Mouse (Mus musculus) limb, embryonic 10.5 days (tissue): ENCODE data around the gene Henmt1. TPM values are rescaled to one million over a fixed set of nuclear protein-coding genes. Genes with fewer than 3 reads are reported as not detected.

ENCODE experiments used
- DNase-seq: peaks from one replicate; pipeline ENCODE4 v3.0.0-alpha.2; 2017; ENCODE audit warnings: low spot score
- H3K27ac ChIP-seq: fragments of 300-500 bp; sonication (generic); 2 replicates; pipeline ENCODE4 v1.5.1; 2016; ENCODE audit warnings: mild to moderate bottlenecking
- H3K27me3 ChIP-seq: fragments of 300-500 bp; sonication (generic); 2 replicates; pipeline ENCODE4 v1.6.1; 2016; ENCODE audit warnings: low read depth, mild to moderate bottlenecking; ENCODE audit not compliant: poor library complexity, severe bottlenecking
- H3K36me3 ChIP-seq: fragments of 300-500 bp; sonication (generic); 2 replicates; pipeline ENCODE4 v1.6.1; 2016; ENCODE audit warnings: mild to moderate bottlenecking, moderate library complexity
- H3K4me1 ChIP-seq: fragments of 300-500 bp; sonication (generic); 2 replicates; pipeline ENCODE4 v1.6.1; 2016
- H3K4me3 ChIP-seq: fragments of 300-500 bp; sonication (generic); 2 replicates; pipeline ENCODE4 v1.5.1; 2016; ENCODE audit warnings: mild to moderate bottlenecking, moderate library complexity
- H3K9me3 ChIP-seq: fragments of 300-500 bp; sonication (generic); replicated peaks from 2 replicates; pipeline ENCODE4 v1.6.1; 2016; ENCODE audit warnings: mild to moderate bottlenecking
- WGBS: fragments of 180-500 bp; shearing (Covaris S2); methylation state at CpG from one replicate; pipeline ENCODE4 v1.1.7; 2016; 5-methylcytosine and 5-hydroxymethylcytosine counted together
- polyA plus RNA-seq: library from polyadenylated mRNA; unstranded; fragments of >200 nt; fragmentation: Nextera tagmentation; extraction: Ambion mirVana; gene quantifications from 2 replicates; pipeline ENCODE4 v1.2.1, GENCODE M21; 2016

Gene Henmt1
- polyA plus RNA-seq, 1 experiment from 2014 or later: 0.88 TPM

GRCm38 (mm10) chr3:108916857-108917256, 22.8 kb upstream of the Henmt1 start:
- DNase-seq: no peak
- Histone ChIP-seq H3K27me3 (no peaks in the 10 kb centered on the region), H3K4me3 (no peak overlapping the region), H3K27ac (no peak overlapping the region), H3K36me3 (no peaks in the 10 kb centered on the region), H3K9me3 (no peaks in the 10 kb centered on the region), H3K4me1 (no peaks in the 10 kb centered on the region)
- 74% methylated on average over 4 of the region's 4 CpGs for WGBS

GRCm38 (mm10) chr3:108917986-108918385, 21.7 kb upstream of the Henmt1 start:
- Histone ChIP-seq H3K4me1 (no peaks in the 10 kb centered on the region), H3K27me3 (no peaks in the 10 kb centered on the region), H3K27ac (no peak overlapping the region), H3K36me3 (no peaks in the 10 kb centered on the region), H3K9me3 (no peaks in the 10 kb centered on the region), H3K4me3 (no peak overlapping the region)
- no peak for DNase-seq
- 76% methylated on average over 3 of the region's 3 CpGs for WGBS

DNA sequence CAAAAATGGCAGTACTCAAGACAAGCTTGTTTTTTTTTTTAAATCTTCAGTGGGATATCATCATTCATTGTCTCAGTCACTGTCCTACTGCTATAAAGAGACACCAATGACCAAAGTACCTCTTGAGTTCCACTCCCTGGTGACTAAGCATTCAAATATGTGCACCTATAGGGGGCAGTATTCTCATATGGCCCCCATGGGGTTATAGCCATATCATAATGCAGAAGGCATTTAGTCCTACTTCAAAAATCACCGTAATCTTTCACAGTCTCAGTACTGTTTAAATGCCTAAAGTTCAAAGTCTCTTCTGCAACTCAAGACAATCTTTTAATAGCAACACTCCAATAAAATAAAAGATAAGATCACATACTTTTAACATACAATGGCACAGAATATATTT, 20.8 kb upstream of the Henmt1 start:
- Histone ChIP-seq H3K27ac (no peak overlapping the region), H3K9me3 (no peaks in the 10 kb centered on the region), H3K4me1 (no peaks in the 10 kb centered on the region), H3K36me3 (no peaks in the 10 kb centered on the region), H3K4me3 (no peak overlapping the region), H3K27me3 (no peaks in the 10 kb centered on the region)
- 97% methylated on average over 1 of the region's 1 CpGs for WGBS
- no peak for DNase-seq

GRCm38 (mm10) chr3:108920442-108921070, 19.1 kb upstream of the Henmt1 start:
- Histone ChIP-seq H3K27me3 (no peaks in the 10 kb centered on the region), H3K27ac (no peak overlapping the region), H3K4me3 (no peak overlapping the region), H3K36me3 (no peaks in the 10 kb centered on the region), H3K9me3 (no peaks in the 10 kb centered on the region), H3K4me1 (no peaks in the 10 kb centered on the region)
- DNase-seq: no peak
- 90% methylated on average over 3 of the region's 3 CpGs for WGBS

DNA sequence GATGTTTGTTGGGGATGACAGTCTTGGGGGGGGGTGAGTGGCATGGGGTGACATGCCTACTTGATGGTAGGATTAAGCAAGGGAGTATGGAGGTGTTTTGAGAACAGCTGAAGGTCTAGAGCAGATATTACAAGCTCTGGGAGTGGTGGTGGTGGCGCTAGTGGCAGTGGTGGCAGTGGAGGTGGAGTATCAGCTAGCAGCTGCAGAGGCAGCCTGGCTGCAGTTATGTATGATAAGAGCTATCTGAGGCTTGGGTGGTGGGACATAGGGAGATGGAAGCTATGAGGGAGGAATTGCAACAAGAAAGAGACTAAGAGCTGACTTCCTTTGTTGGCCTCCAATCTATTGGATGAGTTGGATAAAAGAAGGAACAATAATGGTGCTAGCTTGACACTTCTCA, 17.9 kb upstream of the Henmt1 start:
- Histone ChIP-seq H3K27ac (no peak overlapping the region), H3K4me3 (no peak overlapping the region), H3K36me3 (no peaks in the 10 kb centered on the region), H3K27me3 (no peaks in the 10 kb centered on the region), H3K4me1 (no peaks in the 10 kb centered on the region), H3K9me3 (no peaks in the 10 kb centered on the region)
- DNase-seq: no peak
- 83% methylated on average over 1 of the region's 1 CpGs for WGBS

DNA sequence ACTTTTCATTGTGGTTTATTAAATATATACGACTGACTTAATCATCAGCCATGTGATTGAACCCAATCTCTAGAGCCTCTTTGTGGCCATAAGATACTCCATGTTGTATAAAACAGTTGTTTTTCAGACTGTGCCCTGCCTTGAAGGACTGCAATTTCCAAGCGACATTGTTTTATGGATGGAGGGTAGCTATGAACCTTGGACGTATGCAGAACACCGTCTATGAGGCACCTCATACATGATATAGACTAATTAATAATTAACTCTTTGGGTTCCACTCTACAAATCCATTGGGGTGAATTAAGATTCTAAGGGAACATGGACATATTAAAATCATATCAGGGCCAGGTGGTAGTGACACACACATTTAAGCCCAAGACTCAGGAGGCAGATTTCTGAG, 14.0 kb upstream of the Henmt1 start:
- Histone ChIP-seq H3K27ac (no peak overlapping the region), H3K27me3 (no peaks in the 10 kb centered on the region), H3K4me1 (no peaks in the 10 kb centered on the region), H3K4me3 (no peak overlapping the region), H3K9me3 (no peaks in the 10 kb centered on the region), H3K36me3 (no peaks in the 10 kb centered on the region)
- WGBS: 90% methylated on average over 4 of the region's 4 CpGs
- no peak for DNase-seq

GRCm38 (mm10) chr3:108926308-108926707, 13.4 kb upstream of the Henmt1 start:
- H3K27ac ChIP-seq: no peak overlapping the region
- no peak overlapping the region for H3K4me3 ChIP-seq
- no peaks in the 10 kb centered on the region for H3K36me3 ChIP-seq
- no peaks in the 10 kb centered on the region for H3K27me3 ChIP-seq
- WGBS: 71% methylated on average over 1 of the region's 1 CpGs
- no peak for DNase-seq
- no peaks in the 10 kb centered on the region for H3K9me3 ChIP-seq
- H3K4me1 ChIP-seq: no peaks in the 10 kb centered on the region

DNA sequence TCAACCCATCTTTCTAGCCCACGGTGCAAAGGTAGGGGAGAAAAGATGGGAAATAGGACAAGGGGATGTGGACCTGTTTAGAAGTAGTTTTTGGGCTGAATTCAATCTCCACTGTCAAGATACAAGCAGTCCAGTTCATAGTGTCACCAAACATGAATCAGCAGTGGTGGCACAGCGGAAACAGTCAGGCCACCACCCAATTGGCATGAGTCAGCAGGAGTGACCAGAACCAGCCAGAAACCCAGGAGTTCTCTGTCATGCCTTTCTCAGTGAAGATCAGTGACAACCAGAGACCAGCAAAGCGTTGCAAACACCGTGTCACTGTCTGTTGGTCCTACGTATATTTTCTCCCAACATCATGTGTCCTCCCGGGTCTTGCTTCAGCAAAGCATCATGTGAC, 6.1 kb upstream of the Henmt1 start:
- Histone ChIP-seq H3K27ac (no peak overlapping the region), H3K9me3 (no peaks in the 10 kb centered on the region), H3K4me1 (no peaks in the 10 kb centered on the region), H3K4me3 (no peak overlapping the region), H3K36me3 (no peaks in the 10 kb centered on the region), H3K27me3 (no peaks in the 10 kb centered on the region)
- no peak for DNase-seq
- 94% methylated on average over 6 of the region's 6 CpGs for WGBS

GRCm38 (mm10) chr3:108938691-108939090, 982 bp upstream of the Henmt1 start:
- Histone ChIP-seq H3K36me3 (no peaks in the 10 kb centered on the region), H3K4me1 (peaks cover 7% of the 10 kb centered on the region), H3K27me3 (0 out of 2 replicates have a peak, but pooled peaks cover 6% of the 10 kb centered on the region), H3K27ac (no peak overlapping the region), H3K9me3 (no peaks in the 10 kb centered on the region), H3K4me3 (no peak overlapping the region)
- DNase-seq: no peak
- 93% methylated on average over 5 of the region's 5 CpGs for WGBS

GRCm38 (mm10) chr3:108940001-108940633, 444 bp downstream of the Henmt1 start, which contains the start of gene Gm9857:
Gm9857 (minus strand) TSS chr3:108940445.
- no peaks in the 10 kb centered on the region for H3K9me3 ChIP-seq
- peaks cover 7% of the 10 kb centered on the region for H3K4me1 ChIP-seq
- no peaks in the 10 kb centered on the region for H3K36me3 ChIP-seq
- peak within 1 kb of the TSS; percentile 56 for H3K27ac ChIP-seq
- peak; percentile 63 for DNase-seq
- WGBS: 61% methylated on average over 56 of the region's 59 CpGs
- H3K27me3 ChIP-seq: 0 out of 2 replicates have a peak, but pooled peaks cover 6% of the 10 kb centered on the region
- H3K4me3 ChIP-seq: peak within 1 kb of the TSS; percentile 40

- WGBS: 87% methylated on average over 10 of the region's 10 CpGs
- H3K27me3 ChIP-seq: 0 out of 2 replicates have a peak, but pooled peaks cover 6% of the 10 kb centered on the region
- peaks cover 7% of the 10 kb centered on the region for H3K4me1 ChIP-seq
- no peak overlapping the region for H3K27ac ChIP-seq
- H3K4me3 ChIP-seq: no peak overlapping the region
- no peaks in the 10 kb centered on the region for H3K36me3 ChIP-seq
- H3K9me3 ChIP-seq: no peaks in the 10 kb centered on the region
- DNase-seq: no peak
Measured at GRCm38 (mm10) chr3:108940996-108941395, 1.3 kb downstream of the Henmt1 start.

DNA sequence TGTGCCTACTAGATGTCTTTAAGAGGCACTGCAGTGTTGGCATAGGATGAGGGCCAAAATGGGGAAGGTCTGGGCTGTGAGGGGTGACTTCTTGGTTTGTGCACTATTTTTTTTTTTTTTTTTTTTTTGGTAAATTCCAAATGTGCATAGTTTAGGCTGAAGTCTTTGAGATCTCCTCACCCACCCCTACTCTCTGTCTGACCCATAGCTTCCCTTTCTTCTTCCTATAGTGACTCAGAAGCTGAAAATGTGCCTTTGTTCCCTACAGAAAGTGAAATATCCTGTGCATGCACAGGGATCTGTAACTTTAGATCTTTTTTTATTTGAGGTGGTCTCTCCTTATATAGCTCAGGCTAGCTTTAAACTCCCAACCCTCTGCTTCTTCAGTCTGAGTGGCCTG, 18.3 kb downstream of the Henmt1 start:
- Histone ChIP-seq H3K4me1 (peaks cover 9% of the 10 kb centered on the region; the same call in 1 of the 2 replicates), H3K27me3 (no peaks in the 10 kb centered on the region), H3K9me3 (no peaks in the 10 kb centered on the region), H3K27ac (no peak overlapping the region), H3K4me3 (no peak overlapping the region), H3K36me3 (no peaks in the 10 kb centered on the region)
- no peak for DNase-seq

GRCm38 (mm10) chr3:108959680-108960295, 20.1 kb downstream of the Henmt1 start:
- WGBS: 73% methylated on average over 13 of the region's 13 CpGs
- Histone ChIP-seq H3K27ac (no peak overlapping the region), H3K4me3 (no peak overlapping the region), H3K36me3 (no peaks in the 10 kb centered on the region), H3K9me3 (no peaks in the 10 kb centered on the region), H3K27me3 (no peaks in the 10 kb centered on the region), H3K4me1 (peaks cover 9% of the 10 kb centered on the region; the same call in 1 of the 2 replicates)
- DNase-seq: no peak
